ENCODE assay signal across 8 mouse cellular contexts in the genomic region with DNA sequence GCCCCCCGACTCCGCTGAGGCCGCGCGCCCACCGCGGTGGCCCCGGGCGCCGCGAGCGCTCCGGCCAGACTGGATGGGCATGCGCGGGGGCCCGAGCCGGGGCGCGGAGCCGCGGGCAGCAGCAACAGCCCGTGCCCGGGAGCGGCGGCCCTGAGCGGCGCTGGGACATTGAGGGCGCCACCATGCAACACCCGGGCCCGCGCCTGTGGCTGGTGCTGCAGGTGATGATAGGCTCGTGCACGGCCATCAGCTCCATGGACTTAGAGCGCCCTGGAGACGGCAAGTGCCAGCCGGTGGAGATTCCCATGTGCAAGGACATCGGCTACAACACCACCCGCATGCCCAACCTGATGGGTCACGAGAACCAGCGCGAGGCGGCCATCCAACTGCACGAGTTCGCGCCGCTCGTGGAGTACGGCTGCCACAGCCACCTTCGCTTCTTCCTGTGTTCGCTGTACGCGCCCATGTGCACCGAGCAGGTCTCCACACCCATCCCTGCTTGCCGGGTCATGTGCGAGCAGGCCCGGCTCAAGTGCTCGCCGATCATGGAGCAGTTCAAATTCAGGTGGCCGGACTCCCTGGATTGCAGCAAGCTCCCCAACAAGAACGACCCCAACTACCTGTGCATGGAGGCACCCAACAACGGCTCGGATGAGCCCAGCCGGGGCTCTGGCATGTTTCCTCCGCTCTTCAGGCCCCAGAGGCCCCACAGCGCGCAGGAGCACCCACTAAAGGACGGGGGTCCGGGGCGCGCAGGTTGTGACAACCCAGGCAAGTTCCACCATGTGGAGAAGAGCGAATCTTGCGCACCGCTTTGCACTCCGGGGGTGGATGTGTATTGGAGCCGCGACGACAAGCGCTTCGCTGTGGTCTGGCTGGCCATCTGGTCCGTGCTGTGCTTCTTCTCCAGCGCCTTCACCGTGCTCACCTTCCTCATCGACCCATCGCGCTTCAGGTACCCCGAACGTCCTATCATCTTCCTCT. TPM values are rescaled to one million over a fixed set of nuclear protein-coding genes. Genes with fewer than 3 reads are reported as not detected.
A peak's percentile ranks its signal among the peaks of the same experiment; 100 is the strongest.
DNase-seq lines count a peak whose midpoint lies in the region; ATAC-seq lines count a peak whose summit lies in the region.

No protein-coding gene starts in this region.

- no peaks in the 10 kb centered on the region for H3K9me3 ChIP-seq in heart, embryonic 13.5 days
- H3K9me3 ChIP-seq in intestine, embryonic 15.5 days, result no peaks in the 10 kb centered on the region
- H3K9me3 ChIP-seq in midbrain, embryonic 14.5 days (ENCODE audit: control insufficient read depth, low read length), result no peaks in the 10 kb centered on the region

- under 1% methylated on average over 78 of the region's 87 CpGs for WGBS in heart, embryonic 13.5 days
- under 1% methylated on average over 79 of the region's 87 CpGs for WGBS in intestine, embryonic 15.5 days
- WGBS in midbrain, embryonic 14.5 days, result under 1% methylated on average over 86 of the region's 87 CpGs

- intact Hi-C loops in heart, postnatal 25 days (cut with DNase I), result no loop called here

- no peak for ATAC-seq in heart, embryonic 13.5 days (ENCODE audit: extremely low read depth, insufficient number of reproducible peaks, low FRiP score, low TSS enrichment)
- peak; percentile 70 for ATAC-seq in intestine, embryonic 15.5 days
- ATAC-seq in midbrain, embryonic 14.5 days (ENCODE audit: low FRiP score, low TSS enrichment), result peak; percentile 7; the same call in 1 of the 2 replicates

- H3K4me1 ChIP-seq in heart, embryonic 13.5 days, result peaks cover 38% of the 10 kb centered on the region
- peaks cover 32% of the 10 kb centered on the region for H3K4me1 ChIP-seq in intestine, embryonic 15.5 days (replicated peaks)
- H3K4me1 ChIP-seq in midbrain, embryonic 14.5 days (ENCODE audit: control insufficient read depth, insufficient read depth, low read length), result peaks cover 33% of the 10 kb centered on the region

- H3K27me3 ChIP-seq in heart, embryonic 13.5 days (replicated peaks), result peaks cover 99% of the 10 kb centered on the region
- peaks cover 42% of the 10 kb centered on the region for H3K27me3 ChIP-seq in intestine, embryonic 15.5 days (replicated peaks)
- H3K27me3 ChIP-seq in midbrain, embryonic 14.5 days (ENCODE audit: control insufficient read depth, insufficient read depth, low read length), result 0 out of 2 replicates have a peak, but pooled peaks cover 8% of the 10 kb centered on the region

- no peak overlapping the region for H3K27ac ChIP-seq in heart, embryonic 13.5 days (replicated peaks)
- H3K27ac ChIP-seq in intestine, embryonic 15.5 days, result peak overlapping the region; percentile 54; the same call in 1 of the 2 replicates
- peak overlapping the region; percentile 87 for H3K27ac ChIP-seq in midbrain, embryonic 14.5 days (replicated peaks; ENCODE audit: low read depth, low read length)

- H3K4me3 ChIP-seq in heart, embryonic 13.5 days, result peak overlapping the region; percentile 73
- H3K4me3 ChIP-seq in intestine, embryonic 15.5 days (replicated peaks), result peak overlapping the region; percentile 60
- H3K4me3 ChIP-seq in midbrain, embryonic 14.5 days (replicated peaks; ENCODE audit: low read depth, low read length), result peak overlapping the region; percentile 67

- peak overlapping the region; percentile 94 for H3K4me2 ChIP-seq in heart, embryonic 13.5 days
- H3K4me2 ChIP-seq in intestine, embryonic 15.5 days (replicated peaks), result peak overlapping the region; percentile 98
- peak overlapping the region; percentile 95 for H3K4me2 ChIP-seq in midbrain, embryonic 14.5 days (ENCODE audit: low read length)

- DNase-seq in heart, postnatal 25 days (ENCODE audit: low spot score), result no peak
- peak; percentile 8 for DNase-seq in CD4-positive helper T cell, adult 2 months (ENCODE audit: low read depth, low spot score)
- peak; percentile 50 for DNase-seq in embryo, embryonic 9.5 days (ENCODE audit: extremely low spot score)
- DNase-seq in midbrain, embryonic 14.5 days, result peak; percentile 68
- no peak for DNase-seq in cerebellum, adult 9-11 months
- DNase-seq in B cell, adult 2 months, result no peak

- no peaks in the 10 kb centered on the region for H3K36me3 ChIP-seq in heart, embryonic 13.5 days
- no peaks in the 10 kb centered on the region for H3K36me3 ChIP-seq in intestine, embryonic 15.5 days
- H3K36me3 ChIP-seq in midbrain, embryonic 14.5 days (ENCODE audit: control insufficient read depth, insufficient read depth, low read length), result no peaks in the 10 kb centered on the region

- H3K9ac ChIP-seq in heart, embryonic 13.5 days, result peak overlapping the region; percentile 78
- peak overlapping the region; percentile 47 for H3K9ac ChIP-seq in intestine, embryonic 15.5 days
- peak overlapping the region; percentile 54 for H3K9ac ChIP-seq in midbrain, embryonic 14.5 days (replicated peaks; ENCODE audit: low read length)

RNA-seq across cellular contexts. Expression of a gene that starts 0.7 kb away (rescaled TPM):
- polyA plus RNA-seq in heart, embryonic 13.5 days (2015; fragmentation: Nextera tagmentation; extraction: Ambion mirVana), result 0.36 and 0.39 TPM in 2 replicates
- under 1 TPM in 1 of 2 experiments, not detected in 1; 0.08 TPM for total RNA-seq in heart, postnatal 25 days (2021)
- 0.90 and 1.0 TPM in 2 replicates for polyA plus RNA-seq in intestine, embryonic 15.5 days (2015; fragmentation: Nextera tagmentation; extraction: Ambion mirVana)
- 10.1 and 11.6 TPM in 2 replicates for polyA plus RNA-seq in midbrain, embryonic 14.5 days (2014; fragmentation: Nextera tagmentation; extraction: Ambion mirVana)

Comparison
In these comparisons a context has a peak if more than half of its experiments do, and no peak if none do; other contexts are left out.
1. DNase-seq: peak in CD4-positive helper T cell, adult 2 months (single experiment), embryo, embryonic 9.5 days (single experiment) and midbrain, embryonic 14.5 days (single experiment); none in heart, postnatal 25 days (single experiment), cerebellum, adult 9-11 months (single experiment) and B cell, adult 2 months (0 of 2).
2. Peak in every context shown above with its lines, with median percentiles within 50 percentile points of each other: H3K4me2 ChIP-seq, H3K4me3 ChIP-seq and H3K9ac ChIP-seq.